ENCODE assay signal across 8 mouse cellular contexts in genomic region chrX:72273966-72274658, GRCm38 (mm10). TPM values are rescaled to one million over a fixed set of nuclear protein-coding genes. Genes with fewer than 3 reads are reported as not detected.
DNase-seq lines count a peak whose midpoint lies in the region; ATAC-seq and TF ChIP-seq lines count a peak whose summit lies in the region.

No protein-coding gene starts in this region.

- no peaks in the 10 kb centered on the region for H3K27me3 ChIP-seq in heart, embryonic 14.5 days (ENCODE audit: control insufficient read depth, insufficient read depth, low read length)
- no peaks in the 10 kb centered on the region for H3K27me3 ChIP-seq in limb, embryonic 12.5 days
- no peaks in the 10 kb centered on the region for H3K27me3 ChIP-seq in midbrain, postnatal 0 days (ENCODE audit: insufficient read depth, low read length)

- no peaks in the 10 kb centered on the region for H3K36me3 ChIP-seq in heart, embryonic 14.5 days (ENCODE audit: control insufficient read depth, insufficient read depth, low read length)
- 0 out of 2 replicates have a peak, but pooled peaks cover 4% of the 10 kb centered on the region for H3K36me3 ChIP-seq in limb, embryonic 12.5 days
- no peaks in the 10 kb centered on the region for H3K36me3 ChIP-seq in midbrain, postnatal 0 days (ENCODE audit: insufficient read depth, low read length)

- H3K4me2 ChIP-seq in heart, embryonic 14.5 days (ENCODE audit: low read length) = peak overlapping the region; percentile 75
- peak overlapping the region; percentile 64 for H3K4me2 ChIP-seq in limb, embryonic 12.5 days
- peak overlapping the region; percentile 63 for H3K4me2 ChIP-seq in midbrain, postnatal 0 days (ENCODE audit: low read depth, low read length, poor library complexity, severe bottlenecking)

- H3K4me1 ChIP-seq in heart, embryonic 14.5 days (ENCODE audit: control insufficient read depth in 2 of 2, insufficient read depth in 2 of 2, low read length in 2 of 2) = no peaks in the 10 kb centered on the region
- H3K4me1 ChIP-seq in limb, embryonic 12.5 days (replicated peaks) = no peaks in the 10 kb centered on the region
- H3K4me1 ChIP-seq in midbrain, postnatal 0 days (ENCODE audit: insufficient read depth, low read length) = no peaks in the 10 kb centered on the region

- peak overlapping the region; percentile 52 for H3K9ac ChIP-seq in heart, embryonic 14.5 days (ENCODE audit: low read length)
- H3K9ac ChIP-seq in limb, embryonic 12.5 days (replicated peaks) = peak overlapping the region; percentile 58
- no peak overlapping the region for H3K9ac ChIP-seq in midbrain, postnatal 0 days (replicated peaks; ENCODE audit: low read length, poor library complexity, severe bottlenecking)

- H3K9me3 ChIP-seq in heart, embryonic 14.5 days (ENCODE audit: control insufficient read depth, low read length) = no peaks in the 10 kb centered on the region
- no peaks in the 10 kb centered on the region for H3K9me3 ChIP-seq in limb, embryonic 12.5 days
- no peaks in the 10 kb centered on the region for H3K9me3 ChIP-seq in midbrain, postnatal 0 days (ENCODE audit: low read length)

- WGBS in heart, embryonic 14.5 days = 19% methylated on average over 27 of the region's 27 CpGs
- 32% methylated on average over 27 of the region's 27 CpGs for WGBS in limb, embryonic 12.5 days
- 24% methylated on average over 27 of the region's 27 CpGs for WGBS in midbrain, postnatal 0 days

- no peak for TF ChIP-seq CTCF in midbrain, postnatal 0 days (IDR thresholded peaks at IDR 0.05)

- DNase-seq in embryo, embryonic 11 days = peak; percentile 11
- no peak for DNase-seq in embryo, embryonic 10 days (ENCODE audit: low spot score)
- DNase-seq in NIH3T3 (ENCODE audit: low read depth) = peak; percentile 37
- no peak for DNase-seq in midbrain, postnatal 0 days (ENCODE audit: low spot score)
- DNase-seq in left cerebral cortex, adult 11 months (ENCODE audit: low spot score) = no peak
- DNase-seq in layer of hippocampus, postnatal 25 days (ENCODE audit: extremely low spot score in 1 of 2, low spot score in 1 of 2) = no peak

- no peak overlapping the region for H3K27ac ChIP-seq in heart, embryonic 14.5 days (replicated peaks in 1 of 2; ENCODE audit: control insufficient read depth in 1 of 2, insufficient read depth in 1 of 2, low read depth in 2 of 2, low read length in 2 of 2)
- H3K27ac ChIP-seq in limb, embryonic 12.5 days = no peak overlapping the region
- no peak overlapping the region for H3K27ac ChIP-seq in midbrain, postnatal 0 days (ENCODE audit: low read depth, low read length)

- peak; percentile 39; the same call in 1 of the 2 replicates for ATAC-seq in heart, embryonic 14.5 days (ENCODE audit: insufficient number of reproducible peaks, insufficient read depth, low FRiP score, low read depth)
- peak; percentile 69 for ATAC-seq in limb, embryonic 12.5 days (ENCODE audit: insufficient number of reproducible peaks, insufficient read depth, low FRiP score, low TSS enrichment, low read depth)
- peak; percentile 35; the same call in 1 of the 2 replicates for ATAC-seq in midbrain, postnatal 0 days (ENCODE audit: low FRiP score)

- H3K4me3 ChIP-seq in heart, embryonic 14.5 days (ENCODE audit: control insufficient read depth in 1 of 2, insufficient read depth in 1 of 2, low read depth in 1 of 2, low read length in 2 of 2) = peak overlapping the region; percentile 46 to 48
- peak overlapping the region; percentile 49 for H3K4me3 ChIP-seq in limb, embryonic 12.5 days (replicated peaks)
- H3K4me3 ChIP-seq in midbrain, postnatal 0 days (ENCODE audit: low read depth, low read length) = peak overlapping the region; percentile 41

RNA-seq across cellular contexts. Expression of gene Gabre, which starts 0.5 kb away (rescaled TPM):
- 1.8 and 2.6 TPM in 2 replicates for polyA plus RNA-seq in heart, embryonic 14.5 days (2014; fragmentation: Nextera tagmentation; extraction: Ambion mirVana)
- polyA plus RNA-seq in limb, embryonic 12.5 days (2016; fragmentation: Nextera tagmentation; extraction: Ambion mirVana) = 3.8 and 4.3 TPM in 2 replicates
- 0.27 and 1.0 TPM in 2 replicates for total RNA-seq in midbrain, postnatal 0 days (2014; rRNA removed)
- polyA plus RNA-seq in midbrain, postnatal 0 days (2015; fragmentation: Nextera tagmentation; extraction: Ambion mirVana) = 0.92 and 1.7 TPM in 2 replicates
- total RNA-seq in layer of hippocampus, postnatal 25 days (2021) = under 1 TPM; 0.05 to 0.12 TPM

RNA-seq across cellular contexts. Expression of gene Magea4, which starts 52.3 kb away (rescaled TPM):
- polyA plus RNA-seq in heart, embryonic 14.5 days (2014; fragmentation: Nextera tagmentation; extraction: Ambion mirVana) = not detected in 2 replicates
- polyA plus RNA-seq in limb, embryonic 12.5 days (2016; fragmentation: Nextera tagmentation; extraction: Ambion mirVana) = not detected in 2 replicates
- not detected in 2 replicates for total RNA-seq in midbrain, postnatal 0 days (2014; rRNA removed)
- not detected in 2 replicates for polyA plus RNA-seq in midbrain, postnatal 0 days (2015; fragmentation: Nextera tagmentation; extraction: Ambion mirVana)
- total RNA-seq in layer of hippocampus, postnatal 25 days (2021) = not detected

Comparison
In these comparisons a context has a peak if more than half of its experiments do, and no peak if none do; other contexts are left out.
1. DNase-seq: peak in embryo, embryonic 11 days (single experiment) and NIH3T3 (single experiment); none in embryo, embryonic 10 days (single experiment), midbrain, postnatal 0 days (single experiment), left cerebral cortex, adult 11 months (single experiment) and layer of hippocampus, postnatal 25 days (0 of 2).
2. Peak in every context shown above with its lines, with median percentiles within 50 percentile points of each other: ATAC-seq, H3K4me2 ChIP-seq and H3K4me3 ChIP-seq.